Mouse (Mus musculus) gastrocnemius, adult 8-10 months (tissue): ENCODE data around the gene Mtcl1. TPM values are rescaled to one million over a fixed set of nuclear protein-coding genes. Genes with fewer than 3 reads are reported as not detected.

ENCODE experiments used
- DNase-seq, 2 experiments: peaks; one replicate each; pipeline ENCODE4 v3.0.0; 2022; ENCODE audit warnings: low spot score in 2 of 2
- total RNA-seq, 4 experiments: library from RNA; stranded (reverse); gene quantifications; 2 replicates each; pipeline ENCODE4 v1.2.4; 2022

Mtcl1 gene
- 10 to 100 TPM in 1 of 4 experiments, 1 to 10 TPM in 3; 4.8 to 10.0 (median 5.6) TPM for total RNA-seq

GRCm38 (mm10) chr17:66449460-66450341 lies at the start of gene Mtcl1:
Gene Mtcl1 (minus strand): TSS chr17:66449750.
- DNase-seq, result peak; percentile 41 to 50

GRCm38 (mm10) chr17:66498598-66498997 lies 49.0 kb upstream of the Mtcl1 start:
- DNase-seq, result no peak

- no peak for DNase-seq
Observed at GRCm38 (mm10) chr17:66496589-66496988, 47.0 kb upstream of the Mtcl1 start.

- DNase-seq, result no peak
Observed at GRCm38 (mm10) chr17:66490022-66490601, 40.6 kb upstream of the Mtcl1 start.

- no peak for DNase-seq
Observed at GRCm38 (mm10) chr17:66486576-66486975, 37.0 kb upstream of the Mtcl1 start.

- DNase-seq, result peak; percentile 37 to 51
Observed at GRCm38 (mm10) chr17:66485742-66486141, 36.2 kb upstream of the Mtcl1 start.

GRCm38 (mm10) chr17:66484965-66485364 lies 35.4 kb upstream of the Mtcl1 start:
- DNase-seq, result no peak

- no peak for DNase-seq
Observed at GRCm38 (mm10) chr17:66483651-66484454, 34.3 kb upstream of the Mtcl1 start.

GRCm38 (mm10) chr17:66481295-66481694 lies 31.7 kb upstream of the Mtcl1 start:
- DNase-seq, result no peak

- no peak for DNase-seq
Observed at GRCm38 (mm10) chr17:66480491-66481278, 31.1 kb upstream of the Mtcl1 start.

GRCm38 (mm10) chr17:66479813-66480490 lies 30.4 kb upstream of the Mtcl1 start:
- no peak for DNase-seq

GRCm38 (mm10) chr17:66479311-66479710 lies 29.8 kb upstream of the Mtcl1 start:
- no peak for DNase-seq

GRCm38 (mm10) chr17:66473205-66473604 lies 23.7 kb upstream of the Mtcl1 start:
- DNase-seq, result no peak

GRCm38 (mm10) chr17:66471775-66472174 lies 22.2 kb upstream of the Mtcl1 start:
- no peak for DNase-seq

- DNase-seq, result no peak
Observed at GRCm38 (mm10) chr17:66471252-66471651, 21.7 kb upstream of the Mtcl1 start.

GRCm38 (mm10) chr17:66470020-66470419 lies 20.5 kb upstream of the Mtcl1 start:
- no peak for DNase-seq

GRCm38 (mm10) chr17:66457278-66457677 lies 7.7 kb upstream of the Mtcl1 start:
- no peak for DNase-seq

GRCm38 (mm10) chr17:66451143-66451542 lies 1.6 kb upstream of the Mtcl1 start:
- DNase-seq, result peak; percentile 70 to 76

GRCm38 (mm10) chr17:66450526-66451070 lies 1.0 kb upstream of the Mtcl1 start:
- DNase-seq, result no peak
